In the genomic region with DNA sequence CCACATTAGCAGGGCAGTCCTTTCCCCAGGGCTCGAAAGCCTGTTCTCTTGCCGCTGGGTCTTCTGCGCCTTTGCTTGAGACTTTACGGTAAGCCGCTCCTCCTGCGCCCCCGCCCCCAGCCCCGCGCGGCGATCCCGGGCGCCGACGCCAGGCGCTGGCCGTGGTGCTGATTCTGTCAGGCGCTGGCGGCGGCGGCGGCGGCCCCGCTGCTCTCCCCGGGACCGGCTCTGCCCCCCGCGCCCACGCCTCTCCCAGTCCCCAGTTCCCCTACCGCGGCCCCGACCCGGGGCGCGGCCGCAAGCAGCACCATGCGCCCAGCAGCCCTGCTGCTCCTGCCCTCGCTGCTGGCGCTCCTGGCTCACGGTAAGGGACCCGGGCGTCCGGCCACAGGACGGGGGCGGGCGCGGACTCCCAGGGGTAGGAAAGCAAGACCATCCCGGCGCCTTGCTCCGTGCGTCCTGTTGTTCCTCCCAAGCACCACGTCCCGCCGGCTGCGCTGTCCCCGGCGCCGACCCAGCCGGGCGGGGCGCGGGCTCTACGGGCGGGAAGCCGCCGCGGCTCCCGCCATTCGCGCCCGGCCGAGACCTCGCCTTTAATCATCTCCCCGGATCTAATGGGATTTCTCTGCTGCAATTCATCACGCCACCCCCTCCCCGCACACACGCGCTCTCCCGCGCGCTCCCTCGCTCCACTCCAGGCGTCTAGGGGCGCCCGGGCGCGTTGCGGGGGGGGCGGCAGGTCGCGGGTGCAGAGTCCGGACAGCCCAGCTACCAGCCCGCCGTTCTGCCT, we compare ENCODE assay signal across 8 mouse cellular contexts. TPM values are rescaled to one million over a fixed set of nuclear protein-coding genes. Genes with fewer than 3 reads are reported as not detected.
DNase-seq lines count a peak whose midpoint lies in the region; ATAC-seq lines count a peak whose summit lies in the region.

A gene (plus strand): TSS at position 50 of the 790 bp plus-strand sequence.

- peak within 1 kb of the TSS; percentile 87 for H3K4me2 ChIP-seq in hindbrain, embryonic 13.5 days

- H3K9me3 ChIP-seq in hindbrain, embryonic 13.5 days, result no peaks in the 10 kb centered on the region

- H3K36me3 ChIP-seq in hindbrain, embryonic 13.5 days, result no peaks in the 10 kb centered on the region

- ATAC-seq in hindbrain, embryonic 13.5 days (ENCODE audit: low FRiP score), result peak; percentile 71

- peaks cover 77% of the 10 kb centered on the region for H3K4me1 ChIP-seq in hindbrain, embryonic 13.5 days (replicated peaks)

- H3K27ac ChIP-seq in hindbrain, embryonic 13.5 days, result peak within 1 kb of the TSS; percentile 97

- WGBS in hindbrain, embryonic 13.5 days, result under 1% methylated on average over 82 of the region's 94 CpGs

- peak within 1 kb of the TSS; percentile 66 for H3K4me3 ChIP-seq in hindbrain, embryonic 13.5 days

- DNase-seq in MN1 (ENCODE audit: low spot score), result peak; percentile 88
- peak; percentile 93 to 95 for DNase-seq in cerebellum, postnatal 10 days
- peak; percentile 67 to 73 for DNase-seq in frontal cortex, postnatal 25 days (ENCODE audit: low spot score in 2 of 2)
- DNase-seq in left cerebral cortex, adult 11 months (ENCODE audit: low spot score), result peak; percentile 66
- peak; percentile 82 for DNase-seq in lung, postnatal 14 days
- peak; percentile 87 for DNase-seq in right cerebral cortex, adult 18-20 months
- peak; percentile 94 for DNase-seq in thymus, postnatal 4 days

- H3K27me3 ChIP-seq in hindbrain, embryonic 13.5 days, result peaks cover 57% of the 10 kb centered on the region

- peak within 1 kb of the TSS; percentile 89 for H3K9ac ChIP-seq in hindbrain, embryonic 13.5 days

RNA-seq across cellular contexts. Expression of the gene that starts here (rescaled TPM):
- polyA plus RNA-seq in hindbrain, embryonic 13.5 days (2015; fragmentation: Nextera tagmentation; extraction: Ambion mirVana), result 112 and 121 TPM in 2 replicates

Comparison
In these comparisons a context has a peak if more than half of its experiments do, and no peak if none do; other contexts are left out.
1. Peak in every context shown above with its lines: DNase-seq, ATAC-seq, H3K4me3 ChIP-seq and H3K27ac ChIP-seq.